Mouse (Mus musculus) kidney, embryonic 14.5 days (tissue): ENCODE results near the gene Zmynd15. TPM values are rescaled to one million over a fixed set of nuclear protein-coding genes. Genes with fewer than 3 reads are reported as not detected.

ENCODE experiments used
- ATAC-seq: fragments of 200-750 bp; cut with Nextera tagmentation; 2 replicates; pipeline ENCODE4 v1.8.0; 2017; ENCODE audit warnings: moderate number of reproducible peaks, mild to moderate bottlenecking, moderate TSS enrichment, moderate library complexity; ENCODE audit not compliant: low FRiP score, low TSS enrichment
- H3K27ac ChIP-seq: fragments of 300-500 bp; sonication (generic); 2 replicates; pipeline ENCODE4 v1.5.1; 2014; ENCODE audit warnings: low read depth, mild to moderate bottlenecking, low read length, moderate library complexity, mixed read lengths
- H3K27me3 ChIP-seq: fragments of 300-500 bp; sonication (generic); 2 replicates; pipeline ENCODE4 v1.6.1; 2014; ENCODE audit warnings: mild to moderate bottlenecking, low read length; ENCODE audit not compliant: control insufficient read depth, insufficient read depth
- H3K36me3 ChIP-seq: fragments of 300-500 bp; sonication (generic); 2 replicates; pipeline ENCODE4 v1.6.1; 2014; ENCODE audit warnings: low read length, mixed read lengths; ENCODE audit not compliant: control insufficient read depth, insufficient read depth
- H3K4me1 ChIP-seq: fragments of 300-500 bp; sonication (generic); 2 replicates; pipeline ENCODE4 v1.6.1; 2014; ENCODE audit warnings: low read length, mixed read lengths; ENCODE audit not compliant: control insufficient read depth, insufficient read depth
- H3K4me2 ChIP-seq: fragments of 300-500 bp; sonication (generic); replicated peaks from 2 replicates; pipeline ENCODE4 v1.6.1; 2014; ENCODE audit warnings: low read depth, mild to moderate bottlenecking, low read length
- H3K4me3 ChIP-seq: fragments of 300-500 bp; sonication (generic); 2 replicates; pipeline ENCODE4 v1.5.1; 2014; ENCODE audit warnings: mild to moderate bottlenecking, low read length
- H3K9ac ChIP-seq: fragments of 300-500 bp; sonication (generic); 2 replicates; pipeline ENCODE4 v1.6.1; 2014; ENCODE audit warnings: low read depth, mild to moderate bottlenecking, low read length, moderate library complexity
- H3K9me3 ChIP-seq: fragments of 300-500 bp; sonication (generic); 2 replicates; pipeline ENCODE4 v1.6.1; 2016; ENCODE audit warnings: low read length; ENCODE audit not compliant: control insufficient read depth
- WGBS: fragments of 180-500 bp; shearing (Covaris S2); extraction: QIAGEN DNeasy Blood & Tissue Kit; methylation state at CpG from one replicate; pipeline ENCODE4 v1.1.7; 2014; 5-methylcytosine and 5-hydroxymethylcytosine counted together
- polyA plus RNA-seq: library from polyadenylated mRNA; unstranded; fragments of >200 nt; fragmentation: Nextera tagmentation; extraction: Ambion mirVana; gene quantifications from 2 replicates; pipeline ENCODE4 v1.2.1, GENCODE M21; 2014

The Zmynd15 gene
- polyA plus RNA-seq, 1 experiment from 2014 or later = 0.88 TPM

DNA sequence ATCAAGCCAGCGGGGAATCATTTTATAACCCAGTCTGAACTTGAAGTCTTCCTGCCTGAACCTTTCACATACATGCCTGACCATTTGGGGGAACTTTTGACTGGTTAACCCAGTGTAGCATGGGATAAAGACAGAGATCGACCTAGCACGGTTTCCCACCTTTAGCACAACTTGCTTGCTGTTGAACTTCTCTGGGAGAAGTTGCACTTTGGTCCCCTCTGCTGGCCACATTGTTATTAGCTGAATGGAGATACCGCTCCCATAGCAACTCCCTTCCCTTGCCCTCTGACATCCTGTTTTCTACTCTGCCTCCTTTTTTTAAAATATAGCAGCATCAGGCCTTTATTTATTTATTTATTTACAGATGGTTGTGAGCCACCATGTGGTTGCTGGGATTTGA, 47.2 kb downstream of the Zmynd15 start:
- Histone ChIP-seq H3K36me3 (no peaks in the 10 kb centered on the region), H3K4me2 (no peak overlapping the region), H3K4me1 (0 out of 2 replicates have a peak, but pooled peaks cover 4% of the 10 kb centered on the region), H3K9ac (no peak overlapping the region), H3K27me3 (no peaks in the 10 kb centered on the region), H3K27ac (no peak overlapping the region), H3K4me3 (no peak overlapping the region), H3K9me3 (no peaks in the 10 kb centered on the region)
- WGBS = 25% methylated on average over 4 of the region's 4 CpGs
- no peak for ATAC-seq

- H3K4me1 ChIP-seq = 0 out of 2 replicates have a peak, but pooled peaks cover 4% of the 10 kb centered on the region
- no peak for ATAC-seq
- no peak overlapping the region for H3K9ac ChIP-seq
- H3K4me2 ChIP-seq = no peak overlapping the region
- H3K4me3 ChIP-seq = no peak overlapping the region
- no peaks in the 10 kb centered on the region for H3K27me3 ChIP-seq
- H3K9me3 ChIP-seq = no peaks in the 10 kb centered on the region
- no peak overlapping the region for H3K27ac ChIP-seq
- WGBS = 79% methylated on average over 7 of the region's 7 CpGs
- H3K36me3 ChIP-seq = no peaks in the 10 kb centered on the region
Observed at GRCm38 (mm10) chr11:70506962-70507515, 47.8 kb downstream of the Zmynd15 start.

- H3K36me3 ChIP-seq = no peaks in the 10 kb centered on the region
- no peak overlapping the region for H3K4me3 ChIP-seq
- peak overlapping the region; percentile 21 for H3K4me2 ChIP-seq
- no peak overlapping the region for H3K9ac ChIP-seq
- 0 out of 2 replicates have a peak, but pooled peaks have one; percentile 63 for ATAC-seq
- 0 out of 2 replicates have a peak, but pooled peaks cover 5% of the 10 kb centered on the region for H3K4me1 ChIP-seq
- no peaks in the 10 kb centered on the region for H3K9me3 ChIP-seq
- WGBS = 11% methylated on average over 19 of the region's 19 CpGs
- no peaks in the 10 kb centered on the region for H3K27me3 ChIP-seq
- no peak overlapping the region for H3K27ac ChIP-seq
Observed at GRCm38 (mm10) chr11:70509753-70510564, 50.7 kb downstream of the Zmynd15 start.

DNA sequence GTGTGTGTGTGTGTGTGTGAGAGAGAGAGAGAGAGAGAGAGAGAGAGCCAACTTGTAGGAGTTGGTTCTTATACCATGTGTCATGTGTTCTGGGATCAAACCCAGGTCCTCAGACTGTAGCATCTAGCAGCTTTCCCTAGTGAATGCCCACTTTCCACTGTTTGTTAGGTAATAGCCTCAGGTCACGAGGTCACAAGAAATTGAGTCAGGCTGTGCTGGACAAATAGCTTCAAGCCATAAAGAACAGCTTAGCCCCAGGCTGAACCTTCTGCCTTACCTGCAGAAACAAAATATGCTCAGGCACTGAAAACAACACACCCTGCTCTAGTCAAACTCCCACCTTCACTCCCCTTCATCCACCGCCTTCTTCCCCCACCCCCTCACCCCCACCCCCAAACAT, 52.0 kb downstream of the Zmynd15 start:
- no peaks in the 10 kb centered on the region for H3K27me3 ChIP-seq
- H3K9me3 ChIP-seq = no peaks in the 10 kb centered on the region
- no peaks in the 10 kb centered on the region for H3K36me3 ChIP-seq
- no peak overlapping the region for H3K4me2 ChIP-seq
- no peak overlapping the region for H3K4me3 ChIP-seq
- 0 out of 2 replicates have a peak, but pooled peaks cover 8% of the 10 kb centered on the region for H3K4me1 ChIP-seq
- ATAC-seq = no peak
- no peak overlapping the region for H3K27ac ChIP-seq
- 53% methylated on average over 2 of the region's 2 CpGs for WGBS
- H3K9ac ChIP-seq = no peak overlapping the region

DNA sequence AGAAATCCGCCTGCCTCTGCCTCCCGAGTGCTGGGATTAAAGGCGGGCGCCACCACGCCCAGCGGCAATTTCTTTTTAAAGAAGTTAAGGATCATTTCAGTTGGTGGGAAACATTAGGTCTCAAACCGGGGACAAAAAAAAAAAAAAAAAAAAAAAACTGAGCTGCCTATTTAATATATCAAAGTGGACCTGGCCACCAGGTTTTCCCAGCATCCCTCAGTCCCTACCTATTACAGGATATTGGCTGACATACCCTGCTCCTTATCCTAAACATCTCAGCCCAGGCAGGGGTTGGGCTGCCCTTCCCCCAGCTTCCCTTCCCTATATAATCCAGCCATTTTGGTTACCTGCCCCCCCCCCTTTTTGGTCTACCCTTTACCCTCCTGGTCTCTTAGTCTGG, 52.6 kb downstream of the Zmynd15 start:
- Histone ChIP-seq H3K9ac (no peak overlapping the region), H3K4me2 (no peak overlapping the region), H3K4me3 (no peak overlapping the region), H3K9me3 (no peaks in the 10 kb centered on the region), H3K27ac (no peak overlapping the region), H3K36me3 (no peaks in the 10 kb centered on the region), H3K27me3 (no peaks in the 10 kb centered on the region), H3K4me1 (0 out of 2 replicates have a peak, but pooled peaks cover 8% of the 10 kb centered on the region)
- 86% methylated on average over 7 of the region's 7 CpGs for WGBS
- ATAC-seq = no peak

DNA sequence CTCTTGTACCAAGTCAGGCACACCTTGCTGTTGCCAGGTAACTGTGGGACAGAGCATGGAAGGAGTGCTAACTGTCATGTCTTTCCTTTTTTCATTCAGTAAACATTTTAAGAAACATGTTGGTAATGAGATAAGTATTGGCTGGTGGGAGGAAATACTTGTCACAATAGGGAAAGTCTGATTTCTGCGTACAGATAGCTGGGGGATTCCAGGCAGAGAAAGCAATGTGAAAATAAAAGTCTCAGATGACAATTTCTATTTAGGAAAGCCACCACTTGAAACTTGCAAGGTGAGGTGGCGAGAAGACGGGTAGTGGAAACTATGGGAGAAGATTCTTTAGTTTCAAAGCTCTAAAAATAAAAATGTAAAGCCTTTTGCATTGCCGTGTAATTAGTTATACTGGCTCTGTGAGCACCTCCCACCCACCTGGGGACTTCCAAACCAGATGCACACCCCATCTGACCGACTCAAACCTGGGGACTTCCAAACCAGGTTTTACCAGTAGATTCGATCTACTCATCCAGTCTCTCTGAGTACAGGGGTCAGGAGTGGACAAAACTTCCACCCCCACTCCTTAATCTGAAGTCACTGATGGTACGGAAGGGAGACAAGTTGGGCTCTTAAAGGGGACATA, 53.6 kb downstream of the Zmynd15 start:
- Histone ChIP-seq H3K27ac (no peak overlapping the region), H3K36me3 (no peaks in the 10 kb centered on the region), H3K27me3 (no peaks in the 10 kb centered on the region), H3K4me2 (no peak overlapping the region), H3K4me3 (no peak overlapping the region), H3K4me1 (0 out of 2 replicates have a peak, but pooled peaks cover 8% of the 10 kb centered on the region), H3K9ac (no peak overlapping the region), H3K9me3 (no peaks in the 10 kb centered on the region)
- 77% methylated on average over 7 of the region's 7 CpGs for WGBS
- no peak for ATAC-seq

- H3K4me3 ChIP-seq = no peak overlapping the region
- H3K9me3 ChIP-seq = no peaks in the 10 kb centered on the region
- H3K9ac ChIP-seq = no peak overlapping the region
- no peak overlapping the region for H3K27ac ChIP-seq
- H3K27me3 ChIP-seq = no peaks in the 10 kb centered on the region
- WGBS = 62% methylated on average over 11 of the region's 11 CpGs
- no peak overlapping the region for H3K4me2 ChIP-seq
- ATAC-seq = no peak
- H3K36me3 ChIP-seq = no peaks in the 10 kb centered on the region
- 0 out of 2 replicates have a peak, but pooled peaks cover 8% of the 10 kb centered on the region for H3K4me1 ChIP-seq
Observed at GRCm38 (mm10) chr11:70513520-70513919, 54.3 kb downstream of the Zmynd15 start.

- ATAC-seq = no peak
- Histone ChIP-seq H3K4me1 (0 out of 2 replicates have a peak, but pooled peaks cover 8% of the 10 kb centered on the region), H3K4me2 (no peak within 1 kb of the TSS), H3K27me3 (no peaks in the 10 kb centered on the region; the same call in 1 of the 2 replicates), H3K9me3 (no peaks in the 10 kb centered on the region), H3K4me3 (no peak within 1 kb of the TSS), H3K36me3 (no peaks in the 10 kb centered on the region), H3K27ac (no peak within 1 kb of the TSS), H3K9ac (no peak within 1 kb of the TSS)
- WGBS = 80% methylated on average over 7 of the region's 7 CpGs
Observed at GRCm38 (mm10) chr11:70514288-70514687, 55.1 kb downstream of the Zmynd15 start, which contains the start of gene Vmo1. TSS of gene Vmo1 (minus strand) at chr11:70514616.
